In the genomic region with DNA sequence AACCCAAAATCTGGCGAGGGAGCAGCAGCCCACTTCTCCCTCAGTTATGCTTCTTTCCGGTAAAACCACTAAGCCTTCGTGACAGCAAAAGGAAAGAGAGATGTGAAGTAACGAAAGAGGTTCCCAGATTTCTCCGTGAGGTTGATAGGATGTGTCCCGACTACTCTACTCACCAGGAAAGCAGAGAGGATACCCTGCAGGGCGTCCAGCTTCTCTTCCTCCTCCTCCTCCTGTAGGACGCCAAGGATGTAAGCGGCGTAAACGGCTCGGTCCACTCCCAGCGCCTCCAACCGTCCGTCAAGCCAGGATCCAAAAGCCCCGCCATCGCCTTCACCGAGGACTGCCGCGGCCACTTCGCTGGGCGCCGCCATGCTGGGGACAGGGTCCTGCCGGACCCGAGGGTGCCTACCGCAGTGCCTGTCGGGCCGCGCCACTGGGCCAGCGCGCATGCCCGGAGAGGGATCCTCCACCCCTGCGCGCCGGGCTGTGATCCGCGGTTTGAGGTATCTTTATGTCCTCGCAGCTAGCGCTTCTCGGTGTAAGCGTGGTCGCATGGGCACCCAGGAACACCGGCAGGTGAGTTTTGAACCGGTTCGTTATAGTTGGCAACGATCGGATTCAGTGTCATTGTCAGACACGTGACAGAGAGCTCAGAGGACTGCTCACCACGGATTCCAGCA, we compare ENCODE assay signal across 8 mouse cellular contexts. TPM values are rescaled to one million over a fixed set of nuclear protein-coding genes. Genes with fewer than 3 reads are reported as not detected.
A peak's percentile ranks its signal among the peaks of the same experiment; 100 is the strongest.
DNase-seq lines count a peak whose midpoint lies in the region; TF ChIP-seq lines count a peak whose summit lies in the region.

Gene Ccdc43 (minus strand): TSS at position 445 of the 680 bp plus-strand sequence.

- peaks cover 16% of the 10 kb centered on the region for H3K79me2 ChIP-seq in macrophage (ENCODE audit: inconsistent target)

- H3K27ac ChIP-seq in cortical plate, adult 2 months (ENCODE audit: insufficient read depth, low read length), result peak within 1 kb of the TSS; percentile 51
- H3K27ac ChIP-seq in left cerebral cortex, adult 2 months, result peak within 1 kb of the TSS; percentile 93
- H3K27ac ChIP-seq in macrophage, result peak within 1 kb of the TSS; percentile 27; the same call in 1 of the 2 replicates

- peaks cover 1% of the 10 kb centered on the region; the same call in 1 of the 2 replicates for H3K4me1 ChIP-seq in cortical plate, adult 2 months (ENCODE audit: control insufficient read depth, insufficient read depth, low read length)

- no peak for TF ChIP-seq CTCF in cortical plate, adult 2 months (IDR thresholded peaks at IDR 0.05; ENCODE audit: extremely low read depth, insufficient read depth, low read length)
- no peak for TF ChIP-seq CTCF in left cerebral cortex, adult 2 months (IDR thresholded peaks at IDR 0.05)

- H3K36me3 ChIP-seq in macrophage (ENCODE audit: inconsistent target), result no peaks in the 10 kb centered on the region

- intact Hi-C loops in left cerebral cortex, adult 2 months (cut with DNase I), result no loop called here

- peak within 1 kb of the TSS; percentile 82 for H3K4me3 ChIP-seq in cortical plate, adult 2 months (ENCODE audit: insufficient read depth, low read length)
- peak within 1 kb of the TSS; percentile 78 for H3K4me3 ChIP-seq in left cerebral cortex, adult 2 months
- peak within 1 kb of the TSS; percentile 98 for H3K4me3 ChIP-seq in macrophage (ENCODE audit: inconsistent target)

- peak; percentile 86 for TF ChIP-seq POLR2A in cortical plate, adult 2 months (IDR thresholded peaks at IDR 0.05; ENCODE audit: extremely low read depth, insufficient read depth, low read length)

- whole genome bisulfite sequencing in macrophage (ENCODE audit: missing documents), result 2% methylated on average over 49 of the region's 49 CpGs

- DNase-seq in adipocyte (ENCODE audit: low spot score), result peak; percentile 79
- DNase-seq in gastrocnemius, adult 8-10 months (ENCODE audit: low spot score in 2 of 2), result peak; percentile 79 to 85
- DNase-seq in hindlimb bud, embryonic 11.5 days (ENCODE audit: extremely low spot score, low read depth, low spot score), result peak; percentile 20
- DNase-seq in left cerebral cortex, adult 2 months (ENCODE audit: extremely low spot score in 1 of 2, low spot score in 2 of 2), result peak; percentile 86 to 87
- peak; percentile 81 for DNase-seq in retina, postnatal 7 days (ENCODE audit: low read depth, low spot score)
- DNase-seq in urinary bladder, adult 18-20 months (ENCODE audit: low spot score in 2 of 2), result peak; percentile 73 to 93

RNA-seq across cellular contexts. Expression of gene Ccdc43, which starts in this region (rescaled TPM):
- polyA plus RNA-seq in cortical plate, adult 2 months (2012; rRNA removed), result 24.4 and 24.7 TPM in 2 replicates
- 10 to 100 TPM; 73.6 to 84.9 (median 79.9) TPM for total RNA-seq in gastrocnemius, adult 8-10 months (2022)
- 10 to 100 TPM; 24.6 to 34.5 TPM for total RNA-seq in left cerebral cortex, adult 2 months (2021)
- total RNA-seq in macrophage (2018; cell fraction: chromatin; rRNA removed), result 10 to 100 TPM in 25 of 26 experiments, 1 to 10 TPM in 1; 9.7 to 28.3 (median 20.1) TPM
- total RNA-seq in macrophage (2018; cell fraction: cytosol; rRNA removed), result 10 to 100 TPM; 16.7 to 27.8 (median 20.0) TPM
- 10 to 100 TPM; 12.0 to 36.6 (median 19.5) TPM for total RNA-seq in macrophage (2018; cell fraction: nucleus; rRNA removed)
- 19.1 to 24.1 TPM (median 22.5 TPM) in 3 replicates for polyA plus RNA-seq in macrophage (2018)

Comparison
In these comparisons a context has a peak if more than half of its experiments do, and no peak if none do; other contexts are left out.
1. Peak in every context shown above with its lines: DNase-seq, H3K4me3 ChIP-seq and H3K27ac ChIP-seq.
2. DNase-seq: peak in every context shown above with its lines; median percentile 86 in left cerebral cortex, adult 2 months; 83 in urinary bladder, adult 18-20 months; 82 in gastrocnemius, adult 8-10 months; 81 in retina, postnatal 7 days; 79 in adipocyte; 20 in hindlimb bud, embryonic 11.5 days.
3. H3K27ac ChIP-seq: peak in every context shown above with its lines; median percentile 93 in left cerebral cortex, adult 2 months; 51 in cortical plate, adult 2 months; 27 in macrophage.